Mouse (Mus musculus) layer of hippocampus, adult 2 months (tissue): Measurements from ENCODE around the gene Mettl7b. TPM values are rescaled to one million over a fixed set of nuclear protein-coding genes. Genes with fewer than 3 reads are reported as not detected.

Experiments used
- DNase-seq, 2 experiments: peaks; one replicate each; pipeline ENCODE4 v3.0.0; 2022; ENCODE audit warnings: low spot score in 2 of 2
- H3K27ac ChIP-seq: fragments of 200-600 bp; 2 replicates; pipeline ENCODE4 v1.8.1; 2022
- H3K4me3 ChIP-seq: fragments of 200-600 bp; 2 replicates; pipeline ENCODE4 v1.8.1; 2022; ENCODE audit warnings: mild to moderate bottlenecking
- CTCF ChIP-seq: fragments of 200-600 bp; conservative IDR thresholded peaks from 2 replicates; pipeline ENCODE4 v1.8.1; 2022; ENCODE audit warnings: antibody characterized with exemption, mild to moderate bottlenecking, moderate library complexity
- total RNA-seq, 2 experiments: library from RNA; stranded (reverse); gene quantifications; 2 replicates each; pipeline ENCODE4 v1.2.3; 2021

The Mettl7b gene
- total RNA-seq, 2 experiments from 2014 or later, result not detected

- Histone ChIP-seq H3K4me3 (peak overlapping the region; percentile 68), H3K27ac (peak overlapping the region; percentile 75; the same call in 1 of the 2 replicates)
- DNase-seq, result no peak
- no peak for TF ChIP-seq CTCF
Observed at GRCm38 (mm10) chr10:128935826-128936440, 24.9 kb downstream of the Mettl7b start.

DNA sequence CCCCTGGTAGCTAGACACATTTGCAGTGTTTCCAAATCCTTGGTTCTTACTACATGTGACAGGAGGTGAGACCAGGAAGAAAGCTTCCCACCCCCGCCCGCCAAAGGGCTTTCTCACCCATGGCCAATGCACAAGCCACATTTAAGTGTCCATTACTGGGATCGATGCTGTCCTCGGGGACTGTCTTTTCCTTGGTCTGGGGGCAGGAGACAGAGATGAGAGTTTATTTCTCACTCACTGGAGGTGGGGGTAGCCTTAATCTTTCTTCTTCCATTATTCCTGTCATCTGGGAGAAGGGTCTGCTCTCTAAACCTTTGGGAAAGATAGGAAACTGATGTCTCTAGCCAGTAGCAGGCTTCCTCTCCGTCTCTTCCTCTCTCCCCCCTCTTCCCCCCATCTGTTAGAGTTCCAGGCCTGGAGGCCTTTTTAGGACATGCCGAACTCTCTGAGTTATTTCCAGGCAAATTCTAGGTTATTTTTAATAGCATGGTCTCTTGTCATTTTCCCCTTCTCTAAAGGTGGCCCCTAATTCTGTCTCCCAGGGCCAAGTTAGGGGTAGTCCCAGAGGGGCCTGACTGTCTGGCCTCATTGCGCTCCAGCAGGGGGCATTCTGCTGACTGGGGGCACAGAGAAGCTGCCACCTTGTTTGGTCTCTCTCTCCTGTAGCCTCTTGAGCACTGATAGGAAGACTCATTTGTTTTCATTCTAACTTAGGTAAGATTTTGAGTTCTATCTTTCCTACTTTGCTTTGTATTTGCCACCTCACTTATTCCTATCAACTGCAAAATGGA is 25.6 kb downstream of the Mettl7b start:
- H3K4me3 ChIP-seq, result peak overlapping the region; percentile 68
- DNase-seq, result no peak
- peak overlapping the region; percentile 75 for H3K27ac ChIP-seq
- peak; percentile 52 for TF ChIP-seq CTCF

DNA sequence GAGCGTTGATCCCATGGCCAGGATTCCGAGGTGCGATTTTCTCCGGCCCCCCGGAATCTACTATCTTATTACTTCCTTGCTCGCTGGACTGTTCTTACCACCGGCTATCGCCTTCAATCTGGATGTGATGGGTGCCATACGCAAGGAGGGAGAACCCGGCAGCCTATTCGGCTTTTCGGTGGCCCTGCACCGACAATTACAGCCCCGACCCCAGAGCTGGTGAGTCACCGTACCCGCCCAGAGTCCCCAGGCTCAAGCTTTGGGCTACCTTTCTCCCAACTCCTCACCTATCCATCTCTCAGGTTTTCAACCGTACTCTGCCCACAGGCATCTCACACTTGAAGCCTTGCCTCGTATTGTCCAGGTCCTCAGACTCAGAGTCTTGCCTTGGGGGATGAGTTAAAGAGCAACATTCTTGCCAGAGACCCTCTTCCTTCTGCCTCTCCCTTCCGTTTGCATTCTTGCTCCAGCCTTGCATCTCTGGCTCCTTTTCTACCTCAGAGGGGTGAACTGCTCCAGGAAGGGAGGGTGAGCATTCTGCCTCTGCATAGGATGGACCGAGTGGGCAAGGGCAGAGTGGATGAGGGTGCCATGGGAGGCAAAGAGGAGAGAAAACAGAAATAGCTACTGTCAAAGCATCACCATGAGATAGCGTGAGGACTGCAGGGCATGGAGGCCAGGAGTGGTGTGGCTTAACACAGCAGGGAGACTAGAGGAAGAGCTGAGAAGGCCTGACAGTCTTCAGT is 26.6 kb downstream of the Mettl7b start:
- H3K27ac ChIP-seq, result peak overlapping the region; percentile 75
- TF ChIP-seq CTCF, result no peak

DNA sequence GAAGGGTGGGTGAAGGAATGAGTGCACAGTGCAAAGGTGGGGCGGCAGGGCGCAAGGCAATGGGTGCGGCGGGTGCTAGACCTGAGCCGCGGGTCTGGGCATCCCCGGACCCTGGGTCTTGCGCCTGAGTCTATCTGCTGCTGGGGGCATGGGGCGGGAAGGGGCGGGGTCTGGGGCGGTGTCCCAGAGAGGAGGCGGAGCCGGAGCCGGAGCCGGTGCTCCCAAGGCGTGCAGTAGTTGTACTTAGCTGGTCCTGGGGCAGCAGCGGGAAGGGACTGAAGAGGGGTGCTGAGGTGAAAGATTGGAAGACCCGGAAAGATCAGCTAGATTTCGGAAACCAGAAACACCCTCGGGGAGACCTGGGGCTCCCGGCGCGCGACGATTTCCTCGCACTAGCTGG is 27.2 kb downstream of the Mettl7b start, which contains the start of gene Itga7:
Gene Itga7, plus strand, starts transcription at position 245 of the 400 bp plus-strand sequence.
- no peak for TF ChIP-seq CTCF
- peak within 1 kb of the TSS; percentile 75 for H3K27ac ChIP-seq
- DNase-seq, result no peak
- peak within 1 kb of the TSS; percentile 68 for H3K4me3 ChIP-seq

More for the DNA sequence above, 26.6 kb downstream of the Mettl7b start:
- DNase-seq, result no peak
- H3K4me3 ChIP-seq, result peak overlapping the region; percentile 68

DNA sequence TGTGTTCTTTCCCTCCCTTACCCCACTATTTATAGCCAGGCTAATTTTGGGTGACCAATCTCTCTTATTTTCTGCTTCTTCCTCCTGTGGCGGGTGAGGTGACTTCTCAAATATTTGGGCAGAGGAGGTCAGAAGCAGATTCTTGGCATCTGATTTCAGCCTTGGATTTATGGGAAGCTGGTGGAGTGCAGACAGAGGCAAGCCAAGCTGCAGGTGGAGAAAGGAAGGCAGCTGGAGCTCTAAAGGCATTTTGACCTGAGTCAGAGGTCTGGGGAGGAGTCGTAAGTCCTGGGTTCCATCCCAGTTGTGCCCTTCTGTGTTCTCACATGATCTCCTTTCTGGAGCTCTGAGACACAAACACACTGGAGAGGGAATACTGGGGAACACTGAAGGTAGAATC is 29.3 kb downstream of the Mettl7b start:
- no peak for DNase-seq
- no peak overlapping the region for H3K4me3 ChIP-seq
- no peak overlapping the region for H3K27ac ChIP-seq
- no peak for TF ChIP-seq CTCF

DNA sequence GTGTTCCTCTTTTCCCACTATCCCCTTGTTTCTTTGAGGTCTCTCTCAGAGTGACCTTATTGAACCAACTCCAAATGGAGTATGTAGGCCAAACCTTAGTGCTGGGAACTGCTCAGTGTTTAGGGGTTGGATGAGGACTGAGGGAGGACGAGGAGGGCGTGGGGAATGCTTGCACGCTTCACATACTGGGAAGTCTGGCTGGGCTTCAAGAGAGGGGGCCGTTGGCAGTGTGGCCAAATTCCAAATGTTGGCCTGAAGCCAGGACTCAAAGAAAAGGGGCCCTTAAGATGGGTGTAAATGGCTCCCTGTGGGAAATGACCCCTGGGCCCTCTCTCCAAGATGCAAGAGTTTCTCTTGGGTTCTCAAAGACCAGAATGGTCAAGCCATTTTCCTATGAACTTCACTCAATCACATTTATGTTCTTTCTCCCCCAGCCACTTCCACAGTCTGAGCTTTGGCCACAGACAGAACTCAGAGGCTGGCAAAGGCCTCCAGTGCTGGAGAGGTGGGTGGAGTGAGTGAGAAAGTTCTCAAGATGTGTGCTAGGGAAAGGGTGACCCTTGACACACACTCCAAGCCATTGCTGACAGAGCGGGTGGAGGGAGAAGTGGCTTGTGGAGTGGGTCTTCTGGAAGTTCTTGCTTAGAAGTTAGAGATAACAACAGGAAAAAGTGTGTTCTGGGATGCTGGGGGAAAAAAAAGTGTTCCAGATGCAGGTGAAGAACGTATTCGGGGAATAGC is 31.0 kb downstream of the Mettl7b start:
- H3K27ac ChIP-seq, result no peak overlapping the region
- TF ChIP-seq CTCF, result no peak
- DNase-seq, result no peak
- H3K4me3 ChIP-seq, result no peak overlapping the region

- TF ChIP-seq CTCF, result no peak
- no peak overlapping the region for H3K4me3 ChIP-seq
- H3K27ac ChIP-seq, result peak overlapping the region; percentile 43; the same call in 1 of the 2 replicates
- DNase-seq, result no peak
Observed at GRCm38 (mm10) chr10:128928356-128928755, 32.4 kb downstream of the Mettl7b start.

DNA sequence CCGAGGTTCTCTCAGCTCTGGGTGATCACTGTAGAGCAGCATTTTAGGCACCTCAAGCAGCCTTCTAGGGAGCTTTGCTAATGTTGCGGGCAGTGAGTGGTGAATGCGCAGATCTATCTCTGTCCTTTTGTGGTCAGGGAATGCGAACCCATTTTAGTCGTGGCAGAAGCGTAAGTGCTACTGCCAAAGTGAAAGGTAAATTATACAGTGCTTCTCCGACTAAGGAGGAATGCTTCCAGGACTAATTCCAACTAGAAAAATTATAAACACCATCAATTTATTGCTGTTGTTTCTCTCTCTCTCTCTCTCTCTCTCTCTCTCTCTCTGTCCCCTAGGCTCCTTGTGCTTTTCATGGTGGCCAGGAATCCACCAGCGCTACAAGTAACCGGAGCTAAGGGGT is 36.9 kb downstream of the Mettl7b start, which contains the start of gene Bloc1s1:
Gene Bloc1s1, minus strand, starts transcription at position 101 of the 400 bp plus-strand sequence.
- peak within 1 kb of the TSS; percentile 84 for H3K4me3 ChIP-seq
- no peak for TF ChIP-seq CTCF

GRCm38 (mm10) chr10:128923013-128923691 is 37.6 kb downstream of the Mettl7b start:
- Histone ChIP-seq H3K27ac (peak overlapping the region; percentile 98), H3K4me3 (peak overlapping the region; percentile 84)
- TF ChIP-seq CTCF, result peak; percentile 71
- peak; percentile 96 to 97 for DNase-seq

More for the DNA sequence above, 36.9 kb downstream of the Mettl7b start, which contains the start of gene Bloc1s1:
- DNase-seq, result no peak
- peak within 1 kb of the TSS; percentile 98 for H3K27ac ChIP-seq

DNA sequence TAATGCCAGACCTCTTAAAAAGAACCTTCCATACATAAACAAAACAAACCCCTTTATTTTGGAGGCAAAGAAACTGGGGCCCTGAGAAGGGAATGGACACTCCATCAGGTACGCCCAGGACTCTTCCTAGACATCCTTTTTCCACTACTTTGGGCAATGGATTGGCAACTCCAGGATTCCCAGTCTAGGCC is 38.1 kb downstream of the Mettl7b start, which contains the start of gene Rdh5:
Gene Rdh5, minus strand, starts transcription at position 67 of the 191 bp plus-strand sequence.
- peak within 1 kb of the TSS; percentile 98 for H3K27ac ChIP-seq
- TF ChIP-seq CTCF, result no peak
- no peak for DNase-seq
- peak within 1 kb of the TSS; percentile 84 for H3K4me3 ChIP-seq

DNA sequence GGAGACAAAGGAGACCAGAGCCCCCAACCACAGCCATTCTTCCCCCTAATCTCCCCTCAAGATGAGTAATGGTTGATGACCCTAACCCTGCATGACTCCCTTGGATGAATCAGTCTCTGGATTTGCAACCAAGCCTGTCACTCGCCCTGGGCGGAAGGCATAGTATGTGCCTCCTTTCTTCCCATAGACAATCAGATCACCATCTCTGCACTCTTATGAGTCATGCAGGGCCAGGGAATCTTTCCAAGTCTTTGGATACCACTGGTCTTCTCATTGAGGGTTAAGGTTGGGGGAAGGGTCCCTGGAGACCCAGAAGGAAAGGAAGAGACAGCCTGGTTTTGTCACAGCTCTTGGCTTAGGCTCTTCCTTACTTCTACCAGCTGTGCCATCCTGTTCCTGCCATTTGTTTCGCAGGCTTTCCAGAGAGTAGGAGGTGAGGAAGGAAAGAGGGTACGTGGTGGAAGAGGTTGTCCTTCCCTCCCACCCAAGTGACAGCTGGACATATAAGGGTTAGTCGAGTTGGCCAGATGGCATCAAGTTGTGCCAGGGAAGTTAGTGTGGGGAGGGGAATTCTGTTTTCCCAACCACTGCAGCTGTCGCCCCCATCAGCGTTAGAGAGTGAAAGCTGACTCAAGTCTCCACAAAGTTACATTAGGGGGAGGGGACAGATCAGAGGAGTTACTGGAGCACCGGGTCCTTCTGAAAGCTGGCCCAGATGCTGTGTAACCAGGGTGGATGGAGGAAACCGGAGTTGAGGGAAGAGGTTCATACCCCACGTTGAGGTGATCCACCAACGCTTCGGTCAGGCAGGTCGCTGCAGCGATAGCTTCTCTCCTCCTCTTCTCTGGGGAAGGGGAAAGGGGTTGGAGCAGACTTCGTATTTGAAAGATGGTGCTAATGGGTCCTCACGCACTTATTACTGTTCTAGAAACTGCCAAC is 38.6 kb downstream of the Mettl7b start:
- Histone ChIP-seq H3K27ac (peak overlapping the region; percentile 98), H3K4me3 (peak overlapping the region; percentile 84)
- no peak for TF ChIP-seq CTCF
- peak in 1 of 2 experiments; percentile 37 for DNase-seq
